Comparison of ENCODE assay signal across 9 mouse cellular contexts in genomic region chr13:95667260-95667659, GRCm38 (mm10). TPM values are rescaled to one million over a fixed set of nuclear protein-coding genes. Genes with fewer than 3 reads are reported as not detected.
DNase-seq lines count a peak whose midpoint lies in the region; ATAC-seq lines count a peak whose summit lies in the region.
"Had no signal": no experiment of that assay in that cellular context is flagged by ENCODE, and none has a peak within 500 bp of the region (broad histone marks: within the 10 kb centered on the region; RNA-seq: fewer than 3 reads in every experiment).

No protein-coding gene starts in this region.

- no peak overlapping the region for H3K9ac ChIP-seq in forebrain, embryonic 15.5 days (replicated peaks)
- H3K9ac ChIP-seq in liver, embryonic 15.5 days = no peak overlapping the region

- H3K9me3 ChIP-seq in forebrain, embryonic 15.5 days = no peaks in the 10 kb centered on the region
- H3K9me3 ChIP-seq in liver, embryonic 15.5 days (replicated peaks) = no peaks in the 10 kb centered on the region

- H3K4me3 ChIP-seq in forebrain, embryonic 15.5 days = no peak overlapping the region
- H3K4me3 ChIP-seq in liver, embryonic 15.5 days (replicated peaks) = no peak overlapping the region

- DNase-seq in frontal cortex, postnatal 14 days (ENCODE audit: low spot score in 2 of 2) = no peak
- DNase-seq in A20 (ENCODE audit: low read depth, low spot score) = peak; percentile 4
- DNase-seq in layer of hippocampus, postnatal 25 days (ENCODE audit: extremely low spot score in 1 of 2, low spot score in 1 of 2) = no peak
- DNase-seq in adrenal gland, postnatal 14 days = no peak
- DNase-seq: cerebellum, adult 18-20 months had no signal

- H3K4me2 ChIP-seq in forebrain, embryonic 15.5 days (replicated peaks) = no peak overlapping the region
- H3K4me2 ChIP-seq in liver, embryonic 15.5 days = no peak overlapping the region

- no peak overlapping the region for H3K27ac ChIP-seq in forebrain, embryonic 15.5 days (replicated peaks)
- 0 out of 2 replicates have a peak overlapping the region, but pooled peaks have one; percentile 48 for H3K27ac ChIP-seq in liver, embryonic 15.5 days (replicated peaks)

- no peaks in the 10 kb centered on the region for H3K27me3 ChIP-seq in forebrain, embryonic 15.5 days
- no peaks in the 10 kb centered on the region for H3K27me3 ChIP-seq in liver, embryonic 15.5 days

- peak; percentile 52; the same call in 1 of the 2 replicates for ATAC-seq in frontal cortex, adult (ENCODE audit: low TSS enrichment)
- peak; percentile 53; the same call in 1 of the 2 replicates for ATAC-seq in forebrain, embryonic 15.5 days (replicated peaks)
- ATAC-seq in liver, embryonic 15.5 days (ENCODE audit: insufficient read depth) = no peak
- no peak for ATAC-seq in megakaryocyte-erythroid progenitor cell, adult 5-6 weeks (replicated peaks; ENCODE audit: low FRiP score, low TSS enrichment, poor library complexity, severe bottlenecking)

- H3K4me1 ChIP-seq in forebrain, embryonic 15.5 days = peaks cover 7% of the 10 kb centered on the region
- peaks cover 37% of the 10 kb centered on the region for H3K4me1 ChIP-seq in liver, embryonic 15.5 days (replicated peaks)

- no peaks in the 10 kb centered on the region for H3K36me3 ChIP-seq in forebrain, embryonic 15.5 days
- peaks cover 84% of the 10 kb centered on the region for H3K36me3 ChIP-seq in liver, embryonic 15.5 days (replicated peaks)

- WGBS in forebrain, embryonic 15.5 days = 23% methylated on average over 7 of the region's 7 CpGs
- WGBS in liver, embryonic 15.5 days (ENCODE audit: insufficient replicate concordance) = 41% methylated on average over 7 of the region's 7 CpGs

RNA-seq across cellular contexts. Expression of gene F2rl2, which starts 29.4 kb away (rescaled TPM):
- 0.26 and 0.32 TPM in 2 replicates for polyA plus RNA-seq in forebrain, embryonic 15.5 days (2015; fragmentation: Nextera tagmentation; extraction: Ambion mirVana)
- 7.5 and 8.9 TPM in 2 replicates for polyA plus RNA-seq in liver, embryonic 15.5 days (2015; fragmentation: Nextera tagmentation; extraction: Ambion mirVana)
- 0.70 and 1.1 TPM in 2 replicates for total RNA-seq in megakaryocyte-erythroid progenitor cell, adult 5-6 weeks (2014; fragmentation: Nextera tagmentation)
- 3.0 TPM in 2 replicates for total RNA-seq in megakaryocyte-erythroid progenitor cell, adult 5-6 weeks (2017)
- total RNA-seq in layer of hippocampus, postnatal 25 days (2021) = under 1 TPM; 0.27 to 0.47 TPM
- total RNA-seq in adrenal gland, postnatal 14 days (2021) = 0.38 and 0.48 TPM in 2 replicates

RNA-seq across cellular contexts. Expression of gene F2r, which starts 49.0 kb away (rescaled TPM):
- 78.9 and 82.8 TPM in 2 replicates for polyA plus RNA-seq in forebrain, embryonic 15.5 days (2015; fragmentation: Nextera tagmentation; extraction: Ambion mirVana)
- 32.3 and 35.9 TPM in 2 replicates for polyA plus RNA-seq in liver, embryonic 15.5 days (2015; fragmentation: Nextera tagmentation; extraction: Ambion mirVana)
- total RNA-seq in megakaryocyte-erythroid progenitor cell, adult 5-6 weeks (2014; fragmentation: Nextera tagmentation) = 25.5 and 37.9 TPM in 2 replicates
- 41.8 and 85.3 TPM in 2 replicates for total RNA-seq in megakaryocyte-erythroid progenitor cell, adult 5-6 weeks (2017)
- 1 to 10 TPM; 5.4 to 5.8 TPM for total RNA-seq in layer of hippocampus, postnatal 25 days (2021)
- total RNA-seq in adrenal gland, postnatal 14 days (2021) = 93.1 and 98.8 TPM in 2 replicates

Comparison
In these comparisons a context has a peak if more than half of its experiments do, and no peak if none do; other contexts are left out.
1. ATAC-seq: peak in frontal cortex, adult (single experiment) and forebrain, embryonic 15.5 days (single experiment); none in liver, embryonic 15.5 days (single experiment) and megakaryocyte-erythroid progenitor cell, adult 5-6 weeks (single experiment).